Mouse (Mus musculus) small intestine, adult 2 months (tissue): Measurements from ENCODE around the gene Cavin4.

Source experiments
- CTCF ChIP-seq: fragments of 200-500 bp; IDR thresholded peaks from 2 replicates; pipeline ENCODE4 v1.5.1; 2012; ENCODE audit warnings: low read depth, mild to moderate bottlenecking, control low read depth, inconsistent platforms, low read length, moderate library complexity, mixed read lengths; ENCODE audit not compliant: insufficient replicate concordance, insufficient read length; ENCODE audit errors: extremely low read depth
- POLR2A ChIP-seq: fragments of 200-500 bp; IDR thresholded peaks from 2 replicates; pipeline ENCODE4 v1.6.1; 2012; ENCODE audit warnings: low read depth, mild to moderate bottlenecking, control low read depth, inconsistent platforms, low read length, moderate library complexity

DNA sequence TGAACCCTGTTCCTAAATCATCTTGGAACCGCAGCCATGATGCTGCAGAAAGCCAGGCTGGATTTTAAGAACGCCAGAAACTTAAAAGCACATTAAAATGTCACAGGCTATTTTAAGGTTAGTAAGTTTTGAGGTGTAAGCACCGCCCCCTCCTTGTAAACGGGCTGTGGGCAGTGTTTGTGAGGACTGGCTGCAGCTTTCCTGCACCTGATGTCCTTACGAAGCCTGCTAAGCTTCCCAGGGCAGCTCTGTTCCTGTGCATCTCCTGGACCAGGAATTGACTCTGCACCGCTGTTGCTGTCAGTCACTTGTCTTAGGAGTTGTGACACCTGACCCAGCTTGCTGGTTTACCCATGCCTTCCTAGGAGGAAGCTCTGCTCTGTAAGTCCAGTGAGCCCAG, 24.8 kb downstream of the Cavin4 start:
- TF ChIP-seq POLR2A (no peak), CTCF (no peak)
